Mouse (Mus musculus) liver, postnatal 0 days (tissue): ENCODE results near the gene D430041D05Rik.

ENCODE experiments used
- CTCF ChIP-seq: sonication (generic); IDR thresholded peaks from 2 replicates; pipeline ENCODE4 v1.5.1; 2016; ENCODE audit warnings: antibody characterized with exemption, low read depth
- EP300 ChIP-seq: IDR thresholded peaks from 2 replicates; pipeline ENCODE4 v1.6.1; 2016; ENCODE audit warnings: antibody characterized with exemption, low read depth, mild to moderate bottlenecking

DNA sequence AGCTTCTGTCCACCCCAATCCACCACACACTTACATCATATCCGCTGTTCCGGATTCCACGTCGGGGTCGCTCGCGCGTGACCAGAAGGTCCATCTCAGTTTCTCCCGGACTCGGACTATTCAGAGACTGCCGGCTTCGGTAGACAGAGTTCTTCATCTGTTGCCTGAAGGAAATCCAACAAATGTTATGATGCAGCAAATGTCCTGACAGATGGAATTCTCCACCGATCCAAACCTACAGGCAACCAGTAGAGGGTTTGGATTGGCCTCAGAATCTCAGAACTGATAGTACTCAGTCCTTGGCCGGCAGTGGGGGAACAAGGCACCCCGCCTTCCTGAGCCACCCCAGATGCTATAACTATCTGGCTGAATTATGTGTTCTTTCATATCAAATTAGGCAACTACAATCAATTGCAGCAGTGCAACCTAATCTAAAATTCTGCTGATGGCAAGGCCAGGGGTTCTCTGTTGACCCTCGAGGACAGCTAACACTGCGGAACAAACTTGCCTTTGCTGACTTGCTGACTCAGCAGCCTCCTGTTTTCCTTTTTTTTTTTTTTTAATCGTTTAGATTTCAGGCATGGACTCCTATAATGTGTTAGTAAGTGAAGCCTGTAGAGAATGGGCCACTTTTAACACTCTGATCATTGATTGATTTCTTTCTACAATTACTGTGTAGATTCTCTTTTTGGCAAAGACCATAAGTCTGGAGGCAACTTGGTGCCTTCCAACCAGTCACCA is 218.2 kb downstream of the D430041D05Rik start:
- TF ChIP-seq CTCF (no peak), EP300 (no peak)
